Mouse (Mus musculus): ENCODE data around the gene Cdkl3.
"Not testable (repeated sequence)": the region's sequence is repeated elsewhere in the genome, so short reads cannot be mapped to it uniquely, and the experiment has no call there.

The Cdkl3 gene

DNA sequence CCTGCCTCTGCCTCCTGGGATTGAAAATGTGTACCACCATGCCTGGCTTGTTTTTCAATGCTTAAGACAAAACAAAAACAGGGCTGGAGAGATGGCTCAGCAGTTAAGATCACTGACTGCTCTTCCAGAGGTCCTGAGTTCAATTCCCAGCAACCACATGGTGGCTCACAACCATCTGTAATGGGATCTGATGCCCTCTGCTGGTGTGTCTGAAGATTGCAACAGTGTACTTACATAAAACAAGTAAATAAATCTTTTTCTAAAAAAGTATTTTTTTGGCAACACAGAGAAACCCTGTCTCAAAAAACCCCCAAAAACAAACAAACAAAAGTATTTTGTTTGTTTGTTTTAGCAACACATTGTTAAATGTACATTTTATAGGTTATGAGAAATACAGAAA is 116.4 kb downstream of the Cdkl3 start:
- DNase-seq (ENCODE audit: low spot score in 2 of 2) = not testable (repeated sequence)

DNA sequence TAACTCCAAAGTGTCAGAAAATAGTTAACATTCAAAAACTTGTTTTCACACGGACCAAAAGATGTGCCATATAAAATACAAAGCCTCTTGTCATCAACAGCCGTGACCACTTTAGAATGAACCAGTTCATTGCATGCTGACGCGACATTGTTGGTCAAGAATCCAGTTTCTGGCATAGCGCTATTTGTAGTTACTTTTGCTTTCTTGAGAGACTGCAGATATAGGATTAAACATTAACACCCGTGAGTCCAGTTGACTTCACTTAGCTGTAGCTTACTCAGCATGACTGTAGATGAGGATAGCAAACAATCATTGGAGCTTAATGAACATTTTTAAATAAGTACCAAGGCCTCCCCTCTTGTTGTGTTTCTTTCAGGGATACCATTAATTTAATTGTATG is 118.0 kb downstream of the Cdkl3 start:
- no peak for DNase-seq (ENCODE audit: low spot score in 2 of 2)

DNA sequence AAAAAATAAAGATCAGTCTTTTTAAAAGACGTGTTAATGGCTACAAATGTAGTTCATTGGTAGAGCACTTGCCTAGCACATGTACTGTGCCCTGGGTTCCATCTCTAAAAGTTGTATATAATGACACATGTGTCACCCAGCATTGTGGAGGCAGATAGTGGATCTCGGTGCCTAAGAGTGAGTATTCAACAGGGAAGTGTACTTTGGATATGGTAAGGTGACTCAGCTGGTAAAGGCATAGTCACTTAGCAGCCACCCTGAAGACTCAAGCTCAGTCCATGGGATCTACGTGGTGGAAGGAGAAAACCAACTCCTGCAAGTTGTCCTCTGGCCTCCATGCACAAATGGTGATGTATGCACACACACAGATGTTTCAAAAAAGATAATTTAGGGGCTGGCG is 120.4 kb downstream of the Cdkl3 start:
- no peak for DNase-seq (ENCODE audit: low spot score in 2 of 2)

DNA sequence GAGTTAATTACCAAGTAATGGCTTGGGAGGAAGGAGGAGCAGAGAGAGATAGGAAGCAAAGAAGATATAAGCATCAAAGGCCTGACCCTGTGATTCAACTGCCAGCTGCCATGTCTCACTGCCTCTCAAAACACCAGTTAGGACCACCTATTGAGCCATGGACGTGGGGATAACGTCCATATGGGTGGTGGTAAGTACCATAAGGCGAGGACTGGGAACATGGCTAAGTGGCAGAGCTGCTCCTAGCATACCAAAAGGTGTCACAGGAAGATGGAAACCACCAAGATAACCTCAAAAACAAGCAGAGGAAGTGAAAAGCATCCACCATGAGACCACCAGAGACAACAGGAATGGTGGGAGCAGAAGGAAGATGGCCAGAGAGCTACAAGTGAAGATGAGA is 123.1 kb downstream of the Cdkl3 start:
- no peak for DNase-seq (ENCODE audit: low spot score in 2 of 2)

DNA sequence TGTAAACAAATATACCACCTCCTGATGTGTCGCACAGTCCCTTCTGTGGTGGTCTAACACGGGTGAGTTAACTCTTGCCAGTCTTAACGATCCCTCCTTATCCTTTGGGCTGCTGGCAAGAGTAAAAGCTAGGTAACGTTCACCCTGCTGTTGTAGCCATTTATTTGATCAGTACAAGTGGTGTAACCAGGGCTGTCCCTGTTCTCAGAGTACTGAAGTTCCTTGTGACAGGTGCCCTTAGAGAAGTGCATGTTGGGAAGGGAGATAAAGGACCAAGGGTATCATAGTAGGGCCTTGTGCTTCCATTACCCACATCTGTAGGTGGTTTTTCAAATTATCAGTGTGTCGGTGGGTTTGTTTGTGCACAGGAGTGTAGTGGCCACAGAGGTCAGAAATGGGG is 123.7 kb downstream of the Cdkl3 start:
- DNase-seq (ENCODE audit: low spot score in 2 of 2) = no peak

DNA sequence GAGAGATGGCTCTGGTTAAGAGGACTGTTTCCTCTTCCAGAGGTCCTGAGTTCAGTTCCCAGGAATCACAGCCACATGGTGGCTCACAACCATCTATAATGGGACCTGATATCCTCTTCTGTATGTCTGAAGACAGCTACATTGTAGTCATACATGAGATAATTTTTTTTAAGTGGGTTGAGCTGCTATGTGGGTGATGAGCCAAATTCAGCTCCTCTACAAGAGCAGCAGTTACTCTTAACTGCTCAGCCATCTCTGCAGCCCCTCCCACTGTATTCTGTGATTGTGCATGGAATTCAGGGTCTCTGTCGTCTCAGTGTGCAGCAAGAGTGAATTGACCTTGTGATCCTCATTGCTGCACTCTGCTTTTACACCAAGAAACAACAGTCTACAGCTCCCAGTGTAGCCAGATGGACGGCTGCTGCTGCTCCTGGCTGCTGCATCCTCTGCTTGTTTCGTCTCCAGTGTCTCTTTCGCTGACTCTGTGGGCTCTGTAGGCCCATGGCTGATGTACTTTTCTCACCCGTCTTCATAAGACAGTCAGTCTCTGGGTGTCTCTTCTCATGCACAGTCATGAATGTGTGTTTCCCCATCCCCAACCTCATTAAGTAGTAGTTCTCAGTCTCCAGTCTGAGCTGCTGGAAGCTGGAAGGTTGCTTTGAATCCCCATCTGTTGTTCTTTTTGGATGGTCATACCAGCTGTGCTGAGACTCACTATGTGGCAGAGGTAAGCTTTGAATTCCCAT is 124.5 kb downstream of the Cdkl3 start:
- DNase-seq (ENCODE audit: low spot score in 2 of 2) = no peak

DNA sequence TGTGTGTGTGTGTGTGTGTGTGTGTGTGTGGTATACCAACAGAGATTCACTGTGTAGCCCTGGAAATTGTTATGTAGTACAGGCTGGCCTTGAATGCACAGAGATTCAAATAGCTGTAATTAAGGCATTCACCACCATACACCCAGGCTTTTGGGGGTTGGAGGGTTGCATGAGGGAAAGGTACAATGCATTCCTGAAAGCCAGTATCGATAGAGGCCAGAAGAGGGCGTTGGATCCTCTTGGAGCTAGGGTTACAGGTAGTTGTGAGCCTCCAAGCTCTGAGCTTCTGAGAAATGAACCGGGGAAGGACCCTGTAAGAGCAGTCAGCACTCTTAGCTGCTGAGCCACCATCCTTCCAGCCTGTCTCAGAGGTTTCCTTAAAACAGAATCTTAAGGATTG is 125.2 kb downstream of the Cdkl3 start:
- DNase-seq (ENCODE audit: low spot score in 2 of 2) = peak in 1 of 2 experiments; percentile 15

DNA sequence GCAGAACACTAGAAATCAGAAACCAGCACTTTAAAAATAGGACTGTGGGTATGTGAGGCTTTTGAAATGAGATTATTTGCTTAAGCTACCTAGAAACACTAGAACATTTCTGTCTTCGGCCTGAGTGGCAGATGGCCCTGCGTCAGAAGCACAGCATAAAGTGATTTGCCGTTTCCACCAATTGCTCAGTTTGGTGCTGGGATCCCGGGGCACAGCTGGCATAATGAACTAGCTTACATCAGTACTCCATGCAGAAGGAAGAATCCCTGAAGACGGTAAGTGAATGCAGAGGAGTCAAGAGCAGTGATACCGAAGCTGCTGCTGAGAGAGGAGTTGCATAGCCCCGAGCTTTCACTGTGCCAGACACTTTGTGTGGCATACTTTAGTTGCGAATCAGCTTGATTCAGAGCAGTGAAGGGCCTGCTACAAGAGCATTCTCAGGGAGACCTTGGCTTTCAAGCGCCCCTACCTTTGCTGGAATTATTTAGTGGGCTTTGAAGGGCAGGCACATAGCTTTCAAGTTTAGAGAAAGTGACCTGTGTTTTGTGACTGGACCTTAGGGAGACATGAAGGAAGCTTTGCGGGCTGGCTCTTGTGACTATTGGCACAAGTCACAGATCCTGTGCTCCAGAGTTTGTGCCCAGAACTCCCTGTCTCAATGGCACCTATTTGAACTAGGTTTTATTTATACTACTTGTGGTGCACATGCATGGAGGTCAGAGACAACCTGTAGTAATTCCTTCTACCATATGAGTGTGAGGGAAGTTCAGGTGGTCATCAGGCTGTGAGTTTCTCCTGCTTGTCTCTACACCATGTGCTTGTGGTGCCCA is 125.8 kb downstream of the Cdkl3 start:
- DNase-seq (ENCODE audit: low spot score in 2 of 2) = no peak

DNA sequence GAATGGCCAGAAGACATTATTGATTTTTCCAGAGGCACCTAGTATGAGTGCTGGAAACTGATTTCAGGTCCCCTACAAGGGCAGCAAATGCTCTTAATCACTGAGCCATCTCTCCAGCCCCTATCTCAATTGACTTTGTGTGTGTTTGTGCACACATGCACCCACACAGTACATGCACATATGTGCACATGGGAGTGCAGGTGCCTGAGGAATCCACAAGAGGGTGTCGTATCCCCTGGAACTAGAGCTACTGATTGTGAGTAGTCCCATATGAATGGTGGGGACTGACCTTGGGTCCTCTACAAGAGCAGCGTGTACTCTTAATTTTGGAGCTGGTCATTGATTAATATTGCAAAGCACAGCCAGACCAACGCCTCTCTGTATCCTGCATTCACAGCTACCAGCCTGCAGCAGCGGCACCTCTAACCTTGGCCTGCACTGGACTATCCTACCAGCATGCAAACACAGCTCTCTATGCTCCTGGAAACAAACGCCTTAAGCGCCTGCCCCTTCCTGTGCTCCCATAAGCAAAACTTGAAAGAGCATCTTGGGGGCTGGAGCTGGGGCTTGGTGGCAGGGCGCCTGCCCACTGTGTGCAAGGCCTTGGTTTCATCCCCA is 126.5 kb downstream of the Cdkl3 start:
- DNase-seq (ENCODE audit: low spot score in 2 of 2) = no peak
